Mouse (Mus musculus) cerebellum, adult 2 months (tissue): ENCODE results near the gene Ptpn6. TPM values are rescaled to one million over a fixed set of nuclear protein-coding genes. Genes with fewer than 3 reads are reported as not detected.
A peak's percentile ranks its signal among the peaks of the same experiment; 100 is the strongest.
"Not testable (repeated sequence)": the region's sequence is repeated elsewhere in the genome, so short reads cannot be mapped to it uniquely, and the experiment has no call there.

ENCODE experiments used
- DNase-seq, 2 experiments: peaks; one replicate each; pipeline ENCODE4 v3.0.0; 2021
- H3K27ac ChIP-seq: fragments of 200-500 bp; 2 replicates; pipeline ENCODE4 v1.5.1; 2012; ENCODE audit warnings: low read length, control low read depth, inconsistent platforms; ENCODE audit not compliant: insufficient read depth
- H3K27me3 ChIP-seq: fragments of 200-500 bp; 2 replicates; pipeline ENCODE4 v1.6.1; 2012; ENCODE audit warnings: inconsistent platforms, mild to moderate bottlenecking, low read length, moderate library complexity; ENCODE audit not compliant: control insufficient read depth, insufficient read depth
- H3K4me1 ChIP-seq: fragments of 200-500 bp; 2 replicates; pipeline ENCODE4 v1.6.1; 2011; ENCODE audit warnings: low read length; ENCODE audit not compliant: control insufficient read depth, insufficient read depth
- H3K4me3 ChIP-seq: fragments of 200-500 bp; replicated peaks from 2 replicates; pipeline ENCODE3; 2011; ENCODE audit warnings: mild to moderate bottlenecking, low read depth, low read length, control low read depth; ENCODE audit not compliant: insufficient read depth
- CTCF ChIP-seq: fragments of 200-500 bp; IDR thresholded peaks from 2 replicates; pipeline ENCODE4 v1.5.1; 2011; ENCODE audit warnings: low read depth, mild to moderate bottlenecking, control low read depth, low read length, moderate library complexity, borderline replicate concordance; ENCODE audit not compliant: insufficient read depth
- POLR2A ChIP-seq: fragments of 200-500 bp; IDR thresholded peaks from 2 replicates; pipeline ENCODE4 v1.6.1; 2011; ENCODE audit warnings: low read length, control low read depth, borderline replicate concordance; ENCODE audit not compliant: insufficient read depth
- WGBS: fragments of 180-500 bp; shearing (Covaris S2); methylation state at CpG from one replicate; pipeline ENCODE4 v1.1.7; 2018; 5-methylcytosine and 5-hydroxymethylcytosine counted together
- polyA plus RNA-seq: library from polyadenylated mRNA; depleted of rRNA; stranded (reverse); fragments of >200 nt; gene quantifications from 2 replicates; pipeline ENCODE4 v1.2.3, GENCODE M21; 2012

Ptpn6 gene
- polyA plus RNA-seq, 1 experiment: 2.2 TPM

DNA sequence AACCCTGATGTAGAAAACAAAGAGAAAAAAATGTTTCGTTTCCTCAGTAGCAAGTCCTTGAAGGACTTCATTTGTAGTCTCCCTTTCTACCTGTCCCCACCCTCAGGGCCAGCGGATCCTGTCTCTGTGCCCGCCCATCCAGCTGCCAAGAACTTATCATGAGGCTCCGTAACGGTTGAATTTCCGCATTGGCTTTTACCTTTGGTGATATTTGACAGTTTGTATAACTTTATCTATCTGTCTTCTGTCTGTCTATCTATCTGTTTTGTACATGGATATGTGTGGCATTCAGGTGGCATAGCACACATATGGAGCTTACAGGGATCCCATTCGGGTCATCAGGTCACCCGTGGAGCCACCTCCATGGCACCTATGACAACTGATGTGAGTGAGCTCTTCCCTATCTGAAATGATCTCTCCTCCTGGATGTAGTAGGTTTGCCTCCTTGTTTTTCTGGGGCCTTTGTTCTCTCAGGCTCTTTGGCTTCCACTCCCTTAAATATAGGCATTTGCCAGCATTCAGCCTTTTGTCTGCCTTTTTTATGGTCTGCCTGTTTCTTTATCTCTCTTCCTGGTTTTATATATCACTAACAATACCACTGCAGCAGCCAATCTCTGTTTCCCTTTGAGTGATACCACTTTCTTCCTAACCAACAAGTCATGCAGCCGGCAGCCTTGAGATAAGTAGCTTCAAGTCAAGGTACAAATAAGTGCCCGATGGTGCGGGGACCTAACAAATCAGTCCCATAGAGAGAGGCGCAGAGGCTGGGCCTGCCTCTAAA lies 52.7 kb downstream of the Ptpn6 start:
- Histone ChIP-seq H3K4me1 (peaks cover 7% of the 10 kb centered on the region), H3K4me3 (no peak overlapping the region), H3K27me3 (no peaks in the 10 kb centered on the region), H3K27ac (no peak overlapping the region)
- DNase-seq: no peak
- WGBS: 91% methylated on average over 12 of the region's 12 CpGs
- TF ChIP-seq CTCF (no peak), POLR2A (no peak)

DNA sequence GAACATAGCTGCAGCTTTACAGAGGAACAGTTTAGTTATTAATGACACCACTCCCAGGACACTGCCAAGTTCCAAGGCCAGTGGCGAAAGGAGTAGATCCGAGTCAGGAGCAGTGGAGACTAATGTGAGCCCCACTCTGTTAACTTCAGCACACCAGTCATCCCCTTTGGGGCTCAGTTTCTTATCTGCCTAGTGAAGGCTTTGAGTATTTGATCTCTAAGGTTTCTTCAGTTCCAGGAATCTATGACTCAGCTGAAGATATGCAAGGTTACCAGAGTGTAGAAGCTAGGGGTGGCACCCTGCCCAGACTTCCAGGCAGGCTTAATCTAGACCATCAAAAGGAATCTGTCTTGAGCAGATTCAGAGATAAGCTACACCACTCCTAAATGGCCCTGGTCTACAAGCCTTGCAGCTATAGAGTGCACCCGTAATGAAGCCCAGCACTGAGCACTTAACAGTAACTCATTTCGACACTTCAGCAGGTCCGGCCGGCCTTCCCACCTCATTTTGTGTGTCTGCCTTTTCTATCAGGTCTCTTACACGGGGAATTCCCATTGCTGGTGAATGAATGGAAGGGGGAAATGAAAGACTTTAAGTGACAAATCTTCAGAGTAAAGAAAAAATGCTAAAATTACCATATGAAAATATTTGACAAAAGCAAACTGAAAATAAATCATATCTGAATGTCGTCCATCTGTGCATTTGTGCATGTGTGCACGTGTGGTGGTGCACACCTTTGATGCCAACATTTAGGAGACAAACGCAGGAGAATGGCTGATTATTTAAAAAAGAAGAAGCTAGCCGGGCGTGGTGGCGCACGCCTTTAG lies 54.7 kb downstream of the Ptpn6 start:
- 63% methylated on average over 14 of the region's 14 CpGs for WGBS
- TF ChIP-seq CTCF: no peak
- no peak for TF ChIP-seq POLR2A
- DNase-seq: peak; percentile 44 to 62

DNA sequence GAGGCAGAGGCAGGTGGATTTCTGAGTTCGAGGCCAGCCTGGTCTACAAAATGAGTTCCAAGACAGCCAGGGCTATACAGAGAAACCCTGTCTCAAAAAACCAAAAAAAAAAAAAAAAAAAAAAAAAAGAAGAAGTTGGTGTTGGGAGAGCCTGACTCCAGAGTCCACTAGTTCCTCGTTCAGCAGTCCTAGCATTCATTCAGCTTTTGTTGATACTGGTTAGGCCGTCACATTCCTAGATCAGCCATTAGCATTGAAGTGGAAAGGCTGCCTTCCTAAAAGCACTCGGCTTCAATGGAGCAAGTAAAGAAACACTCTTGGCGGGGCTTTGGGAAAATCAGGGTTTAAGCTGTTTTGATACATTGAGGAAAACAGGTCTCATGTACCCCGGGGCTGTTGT lies 56.2 kb downstream of the Ptpn6 start:
- H3K27me3 ChIP-seq, DNase-seq, H3K4me3 ChIP-seq, H3K27ac ChIP-seq: not testable (repeated sequence)
- WGBS: 85% methylated on average over 6 of the region's 6 CpGs
- peaks cover 11% of the 10 kb centered on the region for H3K4me1 ChIP-seq

More for the DNA sequence above, 54.7 kb downstream of the Ptpn6 start:
- H3K4me3 ChIP-seq: no peak overlapping the region
- peaks cover 11% of the 10 kb centered on the region for H3K4me1 ChIP-seq
- peak overlapping the region; percentile 71 for H3K27ac ChIP-seq
- H3K27me3 ChIP-seq: no peaks in the 10 kb centered on the region

DNA sequence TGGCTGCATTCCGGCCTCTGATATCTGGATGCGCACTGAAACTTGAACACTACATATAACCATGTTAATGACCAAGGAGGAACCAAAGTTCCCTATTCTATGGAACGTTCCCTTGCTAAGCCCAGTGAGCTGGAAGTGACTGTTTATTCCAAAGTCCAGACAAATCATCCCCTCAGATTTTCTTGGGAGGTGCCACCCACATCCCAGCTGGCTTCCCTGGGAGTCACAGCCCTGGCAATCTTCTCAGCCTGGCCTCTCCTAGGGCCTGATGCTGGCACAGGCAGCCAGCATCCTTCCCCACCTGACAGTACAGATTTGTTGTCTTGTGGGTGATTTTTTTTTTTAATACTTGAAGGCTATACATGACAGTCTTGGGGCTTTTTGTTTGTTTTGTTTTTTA lies 59.0 kb downstream of the Ptpn6 start:
- Histone ChIP-seq H3K27ac (no peak overlapping the region), H3K4me1 (peaks cover 17% of the 10 kb centered on the region), H3K27me3 (no peaks in the 10 kb centered on the region), H3K4me3 (no peak overlapping the region)
- WGBS: 48% methylated on average over 3 of the region's 3 CpGs
- DNase-seq: no peak
- TF ChIP-seq POLR2A (no peak), CTCF (no peak)

DNA sequence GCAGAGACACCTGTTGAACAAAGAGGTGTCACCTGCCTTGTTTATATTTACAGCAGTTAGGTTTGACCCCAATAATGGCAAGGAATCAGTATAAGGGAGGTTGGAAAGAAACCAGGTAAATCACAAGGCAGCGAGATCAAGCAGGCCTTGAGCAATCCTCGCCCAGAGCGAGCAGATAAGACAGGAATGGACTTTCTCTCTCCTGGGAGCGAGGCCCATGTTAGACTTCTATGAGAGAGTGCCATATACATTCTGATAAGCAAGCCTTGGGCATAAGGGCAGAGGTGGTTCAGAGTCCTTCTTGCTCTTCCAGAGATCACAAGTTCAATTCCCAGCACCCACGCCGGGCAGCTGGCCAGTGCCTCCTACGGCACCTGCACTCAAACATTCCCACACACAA lies 59.7 kb downstream of the Ptpn6 start:
- TF ChIP-seq CTCF: no peak
- no peak for TF ChIP-seq POLR2A
- H3K4me3 ChIP-seq: no peak overlapping the region
- H3K27me3 ChIP-seq: no peaks in the 10 kb centered on the region
- no peak for DNase-seq
- no peak overlapping the region for H3K27ac ChIP-seq
- 88% methylated on average over 7 of the region's 7 CpGs for WGBS
- peaks cover 17% of the 10 kb centered on the region; the same call in 1 of the 2 replicates for H3K4me1 ChIP-seq

DNA sequence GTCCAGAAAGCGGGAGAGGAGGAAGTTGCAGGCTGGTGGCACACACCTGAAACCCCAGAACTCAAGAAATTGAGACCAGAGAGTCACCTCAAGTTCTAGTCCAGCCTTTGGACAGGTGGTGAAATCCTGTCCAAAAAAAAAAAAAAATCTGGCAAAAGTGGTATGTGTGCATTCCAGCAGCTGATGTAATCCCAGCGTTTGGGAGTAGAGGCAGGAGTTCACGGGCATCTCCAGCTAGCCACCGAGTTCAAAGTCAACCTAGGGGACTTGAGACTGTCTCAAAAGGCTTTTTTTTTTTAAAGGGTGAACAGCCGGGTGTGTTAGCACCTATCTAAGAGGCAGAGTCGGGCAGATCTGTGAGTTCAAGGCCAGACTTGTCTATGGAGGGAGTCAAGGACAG lies 62.3 kb downstream of the Ptpn6 start:
- no peaks in the 10 kb centered on the region for H3K27me3 ChIP-seq
- H3K4me1 ChIP-seq: peaks cover 29% of the 10 kb centered on the region
- H3K27ac ChIP-seq: no peak overlapping the region
- 51% methylated on average over 6 of the region's 6 CpGs for WGBS
- peak in 1 of 2 experiments; percentile 46 for DNase-seq
- TF ChIP-seq CTCF (no peak), POLR2A (no peak)
- no peak overlapping the region for H3K4me3 ChIP-seq

DNA sequence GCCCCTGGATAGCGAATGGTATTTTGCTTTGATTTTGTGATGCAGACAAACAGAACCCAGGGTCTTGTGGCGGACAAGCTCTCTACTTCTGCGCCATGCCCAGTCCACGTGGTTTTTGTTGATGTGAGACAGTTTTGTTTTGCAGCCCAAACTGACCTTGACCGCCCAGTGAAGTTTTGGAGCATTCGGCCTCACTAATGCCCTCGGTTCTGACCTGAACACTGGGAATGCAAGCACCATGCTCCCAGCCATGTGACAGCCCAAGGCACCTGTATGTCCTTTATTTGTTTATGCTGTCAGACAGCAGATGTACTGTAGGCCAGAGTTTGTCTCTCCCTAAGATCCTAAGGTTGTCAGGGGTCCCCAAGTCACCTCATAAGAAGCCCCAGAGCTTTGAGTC lies 63.9 kb downstream of the Ptpn6 start:
- 97% methylated on average over 7 of the region's 7 CpGs for WGBS
- DNase-seq: no peak

DNA sequence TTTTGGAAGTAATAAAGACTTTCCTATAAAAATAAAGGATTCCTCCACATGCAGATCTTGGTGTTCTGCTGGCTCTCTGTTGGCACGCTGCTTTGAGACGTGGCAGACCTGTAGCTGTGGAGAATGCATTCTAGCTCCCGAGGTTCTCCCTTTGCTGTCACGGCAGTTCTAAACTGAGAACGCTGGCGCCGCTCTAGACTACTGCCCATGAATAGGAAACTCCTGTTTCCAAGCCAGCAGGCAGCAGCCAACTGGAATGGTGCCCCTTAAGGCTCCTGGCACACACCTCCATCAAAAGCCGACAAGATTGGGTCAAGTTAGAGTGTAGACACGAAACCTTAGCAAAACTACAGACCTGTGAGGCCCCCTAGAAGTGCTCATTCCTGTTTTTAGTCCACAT lies 64.9 kb downstream of the Ptpn6 start:
- H3K27ac ChIP-seq: no peak overlapping the region
- 8% methylated on average over 9 of the region's 9 CpGs for WGBS

More for the DNA sequence above, 63.9 kb downstream of the Ptpn6 start:
- H3K4me1 ChIP-seq: peaks cover 37% of the 10 kb centered on the region
- TF ChIP-seq CTCF: no peak
- TF ChIP-seq POLR2A: no peak
- no peaks in the 10 kb centered on the region for H3K27me3 ChIP-seq
- no peak overlapping the region for H3K4me3 ChIP-seq
- no peak overlapping the region for H3K27ac ChIP-seq

More for the DNA sequence above, 64.9 kb downstream of the Ptpn6 start:
- no peak overlapping the region for H3K4me3 ChIP-seq
- H3K4me1 ChIP-seq: peaks cover 42% of the 10 kb centered on the region
- H3K27me3 ChIP-seq: no peaks in the 10 kb centered on the region
- peak; percentile 79 to 84 for DNase-seq
- TF ChIP-seq CTCF (no peak), POLR2A (no peak)
